8 mouse cellular contexts compared by ENCODE assay signal in the genomic region with DNA sequence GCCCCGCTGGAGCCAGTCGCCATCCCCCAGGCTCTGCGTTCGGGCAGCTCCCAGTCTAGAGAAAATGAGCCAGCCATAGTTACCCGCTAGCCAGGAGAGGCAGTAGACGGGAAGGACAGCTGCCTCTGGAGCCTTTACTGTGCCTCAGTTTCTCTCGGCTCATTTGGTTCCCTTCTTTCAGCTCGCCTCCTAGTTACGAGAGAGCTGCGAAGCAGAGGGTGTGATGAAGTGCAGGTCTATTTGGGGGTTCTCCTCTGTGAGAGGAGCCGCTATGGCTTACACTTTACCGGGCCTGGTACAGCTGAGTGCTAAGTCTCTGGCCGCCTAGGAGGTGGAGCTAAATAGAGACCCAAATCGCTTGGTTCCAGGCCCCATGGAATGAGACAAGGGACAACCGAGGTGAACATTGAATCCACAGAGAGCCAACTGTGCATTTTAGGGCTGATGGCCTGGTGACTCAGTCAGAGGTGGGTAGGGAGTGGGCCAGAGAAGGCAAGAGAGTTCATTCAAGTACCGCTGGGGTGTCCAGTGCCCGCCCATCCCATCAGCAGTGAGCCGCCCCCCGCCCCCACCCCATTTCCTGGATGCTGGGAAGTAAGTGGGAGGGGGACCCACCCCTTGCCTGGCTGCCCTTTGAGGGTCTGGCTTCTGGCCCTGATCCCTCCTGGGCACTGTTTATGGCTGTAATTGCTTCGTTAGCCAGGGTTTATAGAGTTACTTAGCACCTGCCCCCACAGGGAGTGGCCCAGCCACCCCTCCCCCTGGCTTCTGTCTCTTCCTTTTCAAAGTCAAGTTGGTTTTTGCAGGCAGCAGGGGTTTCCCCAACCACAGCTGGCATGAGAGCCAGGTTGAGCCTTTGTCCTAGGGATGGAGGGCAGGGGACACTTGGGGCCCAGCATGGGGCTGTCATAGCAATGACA. TPM values are rescaled to one million over a fixed set of nuclear protein-coding genes. Genes with fewer than 3 reads are reported as not detected.
A peak's percentile ranks its signal among the peaks of the same experiment; 100 is the strongest.
DNase-seq lines count a peak whose midpoint lies in the region; ATAC-seq and TF ChIP-seq lines count a peak whose summit lies in the region.

No protein-coding gene starts in this region.

- 14% methylated on average over 19 of the region's 20 CpGs for WGBS in heart, embryonic 15.5 days
- 13% methylated on average over 20 of the region's 20 CpGs for WGBS in midbrain, postnatal 0 days

- H3K9me3 ChIP-seq in heart, embryonic 15.5 days (replicated peaks), result no peaks in the 10 kb centered on the region
- no peaks in the 10 kb centered on the region for H3K9me3 ChIP-seq in midbrain, postnatal 0 days (ENCODE audit: low read length)

- ATAC-seq in heart, embryonic 15.5 days (replicated peaks; ENCODE audit: insufficient number of reproducible peaks, insufficient read depth, low FRiP score, low read depth), result no peak
- ATAC-seq in midbrain, postnatal 0 days (ENCODE audit: low FRiP score), result no peak

- DNase-seq in CD4-positive helper T cell, adult 2 months (ENCODE audit: low read depth, low spot score), result peak; percentile 82
- DNase-seq in R1 (ENCODE audit: low read depth, low spot score), result peak; percentile 88
- peak; percentile 49 to 66 for DNase-seq in kidney, postnatal 4 days
- DNase-seq in midbrain, postnatal 0 days (ENCODE audit: low spot score), result no peak
- DNase-seq in thymus, postnatal 14 days, result peak; percentile 56
- no peak for DNase-seq in urinary bladder, postnatal 25 days (ENCODE audit: low spot score)
- DNase-seq in c-Kit-positive CD71-positive TER-119-positive erythroid progenitor cells, embryonic 14.5 days (ENCODE audit: low spot score), result no peak

- H3K9ac ChIP-seq in heart, embryonic 15.5 days, result peak overlapping the region; percentile 93
- peak overlapping the region; percentile 48 for H3K9ac ChIP-seq in midbrain, postnatal 0 days (replicated peaks; ENCODE audit: low read length, poor library complexity, severe bottlenecking)

- H3K4me1 ChIP-seq in heart, embryonic 15.5 days (replicated peaks), result peaks cover 50% of the 10 kb centered on the region
- peaks cover 6% of the 10 kb centered on the region; the same call in 1 of the 2 replicates for H3K4me1 ChIP-seq in midbrain, postnatal 0 days (ENCODE audit: insufficient read depth, low read length)

- peak overlapping the region; percentile 94 for H3K4me2 ChIP-seq in heart, embryonic 15.5 days
- peak overlapping the region; percentile 95 for H3K4me2 ChIP-seq in midbrain, postnatal 0 days (ENCODE audit: low read depth, low read length, poor library complexity, severe bottlenecking)

- H3K4me3 ChIP-seq in heart, embryonic 15.5 days, result peak overlapping the region; percentile 87
- peak overlapping the region; percentile 57; the same call in 1 of the 2 replicates for H3K4me3 ChIP-seq in midbrain, postnatal 0 days (ENCODE audit: low read depth, low read length)

- H3K27ac ChIP-seq in heart, embryonic 15.5 days, result peak overlapping the region; percentile 96
- no peak overlapping the region for H3K27ac ChIP-seq in midbrain, postnatal 0 days (ENCODE audit: low read depth, low read length)

- no peaks in the 10 kb centered on the region for H3K36me3 ChIP-seq in heart, embryonic 15.5 days
- no peaks in the 10 kb centered on the region for H3K36me3 ChIP-seq in midbrain, postnatal 0 days (ENCODE audit: insufficient read depth, low read length)

- no peaks in the 10 kb centered on the region for H3K27me3 ChIP-seq in heart, embryonic 15.5 days
- H3K27me3 ChIP-seq in midbrain, postnatal 0 days (ENCODE audit: insufficient read depth, low read length), result peaks cover 9% of the 10 kb centered on the region

- TF ChIP-seq CTCF in midbrain, postnatal 0 days (IDR thresholded peaks at IDR 0.05), result no peak

RNA-seq across cellular contexts. Expression of a gene that starts 2.3 kb away (rescaled TPM):
- 24.9 and 25.2 TPM in 2 replicates for polyA plus RNA-seq in heart, embryonic 15.5 days (2015; fragmentation: Nextera tagmentation; extraction: Ambion mirVana)
- 5.2 and 9.6 TPM in 2 replicates for total RNA-seq in midbrain, postnatal 0 days (2014; rRNA removed)
- 4.0 and 5.4 TPM in 2 replicates for polyA plus RNA-seq in midbrain, postnatal 0 days (2015; fragmentation: Nextera tagmentation; extraction: Ambion mirVana)

RNA-seq across cellular contexts. Expression of a gene that starts 12.5 kb away (rescaled TPM):
- polyA plus RNA-seq in heart, embryonic 15.5 days (2015; fragmentation: Nextera tagmentation; extraction: Ambion mirVana), result 0.40 and 0.81 TPM in 2 replicates
- total RNA-seq in midbrain, postnatal 0 days (2014; rRNA removed), result 0.27 and 1.5 TPM in 2 replicates
- polyA plus RNA-seq in midbrain, postnatal 0 days (2015; fragmentation: Nextera tagmentation; extraction: Ambion mirVana), result 0.19 TPM in 1 of 2 replicates, not detected in the other

RNA-seq across cellular contexts. Expression of a gene that starts 44.6 kb away (rescaled TPM):
- 0.44 and 0.53 TPM in 2 replicates for polyA plus RNA-seq in heart, embryonic 15.5 days (2015; fragmentation: Nextera tagmentation; extraction: Ambion mirVana)
- total RNA-seq in midbrain, postnatal 0 days (2014; rRNA removed), result 2.5 and 3.2 TPM in 2 replicates
- polyA plus RNA-seq in midbrain, postnatal 0 days (2015; fragmentation: Nextera tagmentation; extraction: Ambion mirVana), result 2.2 and 3.2 TPM in 2 replicates

RNA-seq across cellular contexts. Expression of a gene that starts 44.9 kb away (rescaled TPM):
- 0.19 and 0.49 TPM in 2 replicates for polyA plus RNA-seq in heart, embryonic 15.5 days (2015; fragmentation: Nextera tagmentation; extraction: Ambion mirVana)
- 5.2 and 5.8 TPM in 2 replicates for total RNA-seq in midbrain, postnatal 0 days (2014; rRNA removed)
- 0.56 and 0.90 TPM in 2 replicates for polyA plus RNA-seq in midbrain, postnatal 0 days (2015; fragmentation: Nextera tagmentation; extraction: Ambion mirVana)

RNA-seq across cellular contexts. Expression of a gene that starts 50.3 kb away (rescaled TPM):
- 3.8 and 4.1 TPM in 2 replicates for polyA plus RNA-seq in heart, embryonic 15.5 days (2015; fragmentation: Nextera tagmentation; extraction: Ambion mirVana)
- 128 and 165 TPM in 2 replicates for total RNA-seq in midbrain, postnatal 0 days (2014; rRNA removed)
- polyA plus RNA-seq in midbrain, postnatal 0 days (2015; fragmentation: Nextera tagmentation; extraction: Ambion mirVana), result 68.9 and 75.7 TPM in 2 replicates

Comparison
In these comparisons a context has a peak if more than half of its experiments do, and no peak if none do; other contexts are left out.
1. DNase-seq: peak in CD4-positive helper T cell, adult 2 months (single experiment), R1 (single experiment), kidney, postnatal 4 days (2 of 2) and thymus, postnatal 14 days (single experiment); none in midbrain, postnatal 0 days (single experiment), urinary bladder, postnatal 25 days (single experiment) and c-Kit-positive CD71-positive TER-119-positive erythroid progenitor cells, embryonic 14.5 days (single experiment).